Mouse (Mus musculus) embryo, embryonic 10 days (tissue): Measurements from ENCODE around the gene Lbh.

ENCODE experiments used
- DNase-seq: peaks from one replicate; pipeline ENCODE4 v3.0.0-alpha.2; 2015; ENCODE audit warnings: low spot score

Gene Lbh

DNA sequence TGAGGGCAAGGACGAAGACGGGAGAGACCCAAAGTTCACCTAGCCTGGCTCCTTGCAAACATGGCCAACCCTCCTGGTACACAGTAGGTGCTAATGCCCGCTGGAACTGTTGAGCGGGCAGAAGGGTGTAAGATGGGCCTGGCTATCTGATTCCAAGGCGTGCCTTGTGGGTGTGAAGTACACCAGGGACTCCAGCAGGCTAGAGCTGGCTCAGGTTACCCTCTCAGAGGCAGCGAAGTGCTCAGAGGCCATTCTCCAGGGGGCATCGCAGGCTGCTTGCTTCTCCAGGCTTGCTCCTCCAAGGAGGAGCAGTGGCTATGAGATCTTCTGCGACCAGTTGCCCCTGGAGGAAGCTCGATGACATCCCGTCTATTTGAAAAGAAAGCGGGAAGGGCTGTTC lies 6.8 kb upstream of the Lbh start:
- no peak for DNase-seq

DNA sequence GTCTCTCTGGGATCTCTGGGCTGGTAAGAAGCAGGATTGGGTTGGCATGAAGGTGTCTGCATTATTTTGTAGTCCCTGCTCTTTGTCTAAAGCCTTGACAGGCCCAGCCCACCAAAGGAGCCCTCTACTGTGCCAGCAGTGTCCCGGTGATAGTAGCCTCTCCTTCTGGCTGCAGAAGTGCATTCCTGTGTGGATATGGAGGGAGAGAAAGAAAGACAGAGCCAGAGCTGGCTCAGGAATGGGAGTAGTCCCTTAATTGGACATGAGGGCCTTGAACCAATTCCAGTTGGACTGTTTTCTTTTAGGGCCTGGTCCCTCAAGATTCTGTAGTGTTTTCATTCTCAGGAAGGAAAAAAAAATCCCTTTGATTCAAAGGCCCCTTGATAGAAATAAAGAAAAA lies 6.4 kb upstream of the Lbh start:
- DNase-seq = no peak

DNA sequence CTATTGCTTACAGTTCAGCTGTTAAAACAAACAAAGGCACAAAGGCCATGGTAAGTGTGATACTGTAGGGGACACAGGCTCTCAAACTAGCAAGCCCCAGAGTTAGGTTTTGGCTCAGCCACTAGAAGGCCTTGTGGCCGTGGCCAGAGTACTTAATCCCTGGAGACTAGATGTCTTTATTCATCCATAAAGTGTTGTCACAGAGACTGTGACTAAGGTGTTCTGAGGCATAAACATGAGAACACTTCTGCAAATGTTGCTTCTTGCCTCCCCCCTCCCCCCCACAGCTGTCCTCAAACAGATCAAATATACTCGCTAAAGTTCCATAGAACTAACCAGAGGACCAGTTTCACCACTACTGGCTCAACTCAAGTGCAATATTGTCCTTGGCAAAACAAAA lies 4.0 kb upstream of the Lbh start:
- DNase-seq = no peak

GRCm38 (mm10) chr17:72917241-72918030 lies 669 bp upstream of the Lbh start:
- peak; percentile 82 for DNase-seq

DNA sequence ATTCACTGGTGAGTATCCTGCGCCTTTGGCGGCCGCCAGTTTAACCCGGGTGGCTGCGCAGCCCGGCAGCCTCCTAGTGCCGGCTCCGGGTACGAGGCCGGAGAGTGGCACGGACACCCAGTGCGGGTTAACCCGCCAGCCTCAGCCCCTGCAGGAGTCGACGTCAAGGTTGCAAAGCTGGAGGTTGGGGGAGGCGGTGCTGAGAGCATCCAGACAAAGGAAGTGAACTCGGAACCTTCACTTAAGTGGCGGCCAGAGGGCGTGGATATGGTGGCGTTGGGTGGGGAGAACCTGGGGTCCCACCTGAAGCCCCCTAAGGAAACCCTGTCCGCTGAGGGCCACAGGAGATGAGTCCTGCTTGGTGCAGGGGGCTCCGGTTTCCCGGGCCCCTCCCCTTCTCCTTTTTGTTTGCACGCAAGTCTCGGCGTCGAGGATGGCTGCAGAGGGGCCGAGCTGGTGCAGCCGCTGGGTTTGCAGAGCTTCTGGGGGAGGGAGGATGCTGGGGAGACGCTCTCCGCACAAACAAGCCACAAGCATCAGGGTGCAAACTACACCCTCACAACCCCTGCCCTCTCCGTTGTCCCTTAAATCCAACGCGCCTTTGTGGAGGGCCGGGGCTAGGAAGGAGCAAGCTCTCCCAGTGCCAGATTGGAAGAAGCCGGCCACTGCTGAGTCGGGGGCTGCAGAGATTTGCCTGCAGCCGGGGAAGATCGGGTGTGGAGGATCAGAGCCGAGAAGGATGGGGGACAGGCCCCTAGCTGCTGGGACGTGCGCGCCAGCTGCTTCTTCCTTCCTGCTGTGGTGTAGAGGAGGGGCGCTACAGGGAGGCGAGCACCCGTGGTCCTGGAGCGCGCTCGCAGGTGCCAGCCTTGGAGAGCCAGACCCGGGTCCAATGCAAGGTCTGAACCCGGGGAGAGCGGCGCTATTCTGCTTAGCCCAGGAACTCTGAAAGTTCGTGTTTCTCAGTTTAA lies 751 bp downstream of the Lbh start:
- peak; percentile 69 for DNase-seq

GRCm38 (mm10) chr17:72919641-72920040 lies 1.5 kb downstream of the Lbh start:
- DNase-seq = no peak

GRCm38 (mm10) chr17:72920430-72920829 lies 2.3 kb downstream of the Lbh start:
- DNase-seq = no peak

DNA sequence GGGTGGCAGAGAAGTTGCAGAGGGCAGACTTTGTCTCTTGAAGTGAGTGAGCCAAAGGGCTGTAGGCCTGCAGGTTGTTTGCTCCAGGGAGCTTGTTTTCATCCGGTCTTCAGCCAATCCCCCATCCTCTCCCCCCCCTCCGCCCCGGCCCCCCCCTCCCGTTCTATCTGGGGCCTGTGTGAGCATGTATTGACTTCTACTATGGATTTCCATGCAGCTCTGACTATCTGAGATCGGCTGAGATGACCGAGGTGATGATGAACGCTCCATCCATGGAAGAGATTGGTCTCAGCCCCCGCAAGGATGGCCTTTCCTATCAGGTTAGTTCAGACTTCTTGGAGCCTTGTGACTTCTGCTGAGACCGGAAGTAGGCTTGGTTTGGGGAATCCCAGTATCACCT lies 2.9 kb downstream of the Lbh start:
- DNase-seq = no peak

DNA sequence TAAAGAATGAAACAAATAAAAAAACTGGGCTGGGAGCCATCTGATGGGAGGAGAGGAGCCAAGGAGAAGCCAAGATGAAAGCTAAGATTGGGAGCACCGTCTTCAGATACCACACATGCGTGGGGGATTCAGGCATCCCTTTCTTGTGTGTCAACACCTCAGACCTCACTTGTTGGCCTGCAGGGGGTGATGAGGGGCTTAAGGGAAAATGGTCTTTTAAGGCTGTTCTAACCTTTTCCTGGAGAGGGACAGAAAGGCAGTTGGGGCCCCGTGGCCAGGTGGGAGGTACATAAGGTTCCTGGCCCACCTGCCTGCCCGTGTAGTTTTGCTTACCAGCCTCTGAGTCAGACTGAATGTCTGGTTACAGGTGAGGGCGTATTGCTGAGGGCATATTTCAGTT lies 4.1 kb downstream of the Lbh start:
- DNase-seq = no peak

GRCm38 (mm10) chr17:72923283-72923682 lies 5.2 kb downstream of the Lbh start:
- DNase-seq = no peak

DNA sequence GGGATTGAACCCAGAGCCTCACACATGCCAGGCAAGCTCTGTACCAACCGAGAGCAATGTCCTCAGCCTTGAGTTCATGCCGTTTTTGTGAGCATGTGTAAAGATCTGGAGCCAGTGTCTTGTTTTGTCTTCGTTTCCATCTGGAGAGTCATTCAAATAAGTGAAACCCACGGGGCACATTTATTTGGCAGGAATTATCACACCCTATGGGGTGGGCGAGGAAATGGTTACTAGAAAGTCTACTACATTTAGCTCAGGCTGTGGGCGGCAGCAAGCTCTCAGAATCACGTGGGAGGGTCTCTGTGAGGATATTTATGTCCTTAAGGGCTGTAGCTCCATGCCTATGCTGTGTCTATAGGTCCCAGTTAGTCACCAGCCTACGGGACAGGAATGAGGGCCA lies 6.2 kb downstream of the Lbh start:
- DNase-seq = no peak

DNA sequence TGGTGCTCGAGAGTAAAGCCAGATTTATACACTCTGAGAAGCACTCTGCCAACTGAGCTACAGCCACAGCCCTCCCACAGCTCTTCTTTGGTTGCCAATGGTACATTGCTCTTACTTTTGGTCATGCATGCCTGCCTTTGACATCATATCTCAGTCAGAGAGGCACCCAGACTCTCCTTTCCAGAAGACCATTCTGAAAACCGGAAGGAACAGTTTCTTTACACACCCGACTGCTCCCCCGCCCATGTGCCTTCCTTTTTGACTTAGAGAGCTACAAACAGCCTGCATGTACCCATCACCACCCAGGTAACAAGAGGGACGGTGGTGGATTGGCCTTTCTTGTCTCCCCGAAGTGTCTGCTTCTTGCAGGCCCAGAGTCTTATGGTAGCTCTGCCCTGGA lies 7.0 kb downstream of the Lbh start:
- no peak for DNase-seq

- peak; percentile 74 for DNase-seq
Observed at GRCm38 (mm10) chr17:72925804-72926617, 7.9 kb downstream of the Lbh start.

DNA sequence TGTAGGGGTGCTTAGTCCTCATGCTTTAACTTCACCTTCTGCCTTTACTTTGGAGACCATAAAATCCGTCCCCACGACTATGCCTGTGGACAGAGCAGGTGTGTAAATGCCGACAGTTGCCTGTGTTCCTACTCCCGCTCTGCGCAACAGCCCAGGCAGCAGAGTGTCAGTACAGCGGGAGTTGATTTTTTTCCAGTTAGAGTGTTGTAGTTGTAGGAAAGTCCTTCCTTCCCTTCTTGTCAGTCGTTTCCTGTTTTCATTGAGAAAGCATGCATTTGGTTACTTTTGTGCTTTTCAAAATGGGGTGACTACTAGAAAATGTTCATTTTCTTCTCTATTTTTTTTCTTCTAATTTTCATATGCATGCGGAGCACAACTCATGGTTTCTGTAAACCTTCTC lies 8.9 kb downstream of the Lbh start:
- no peak for DNase-seq

- no peak for DNase-seq
Observed at GRCm38 (mm10) chr17:72933116-72933515, 15.0 kb downstream of the Lbh start.

DNA sequence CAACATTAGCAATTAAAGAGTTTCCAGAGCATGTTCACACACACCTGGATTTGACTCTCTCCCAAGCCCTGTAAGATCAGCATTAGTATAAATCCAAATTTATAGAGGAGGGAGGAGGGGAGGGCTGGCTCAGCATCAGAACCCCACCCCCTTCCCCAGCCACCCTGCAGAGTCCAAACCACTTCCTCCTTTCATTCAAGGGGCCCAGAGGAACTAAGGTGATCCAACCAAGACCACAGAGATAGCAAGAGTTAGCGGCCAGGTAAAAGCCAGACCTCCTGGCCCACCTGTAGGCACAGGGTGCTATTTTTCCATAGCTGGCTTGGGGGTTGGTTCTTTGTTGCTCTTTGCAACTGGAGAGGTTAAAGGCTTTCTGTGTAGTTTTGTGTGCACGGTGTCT lies 16.0 kb downstream of the Lbh start:
- DNase-seq = no peak

DNA sequence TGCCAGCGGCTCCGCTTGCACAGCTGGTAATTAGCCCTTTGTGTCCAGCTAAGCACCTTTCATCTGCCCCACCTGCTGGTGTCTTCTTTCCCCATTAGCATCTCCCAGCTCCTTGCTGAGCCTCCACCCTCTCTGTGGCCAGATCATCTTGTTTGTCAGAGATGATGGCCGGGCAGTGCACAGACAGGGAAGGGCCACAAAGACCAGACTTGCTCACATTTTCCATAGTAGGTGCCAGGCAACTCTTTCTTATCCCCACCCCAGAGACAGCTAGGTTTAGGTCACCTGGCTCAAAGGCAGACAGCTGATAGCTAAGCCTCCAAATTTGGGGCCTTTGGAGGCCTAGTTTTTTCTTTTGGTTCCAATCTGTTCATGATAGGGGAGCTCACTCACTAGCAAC lies 16.5 kb downstream of the Lbh start:
- no peak for DNase-seq

GRCm38 (mm10) chr17:72935921-72936320 lies 17.8 kb downstream of the Lbh start:
- no peak for DNase-seq

DNA sequence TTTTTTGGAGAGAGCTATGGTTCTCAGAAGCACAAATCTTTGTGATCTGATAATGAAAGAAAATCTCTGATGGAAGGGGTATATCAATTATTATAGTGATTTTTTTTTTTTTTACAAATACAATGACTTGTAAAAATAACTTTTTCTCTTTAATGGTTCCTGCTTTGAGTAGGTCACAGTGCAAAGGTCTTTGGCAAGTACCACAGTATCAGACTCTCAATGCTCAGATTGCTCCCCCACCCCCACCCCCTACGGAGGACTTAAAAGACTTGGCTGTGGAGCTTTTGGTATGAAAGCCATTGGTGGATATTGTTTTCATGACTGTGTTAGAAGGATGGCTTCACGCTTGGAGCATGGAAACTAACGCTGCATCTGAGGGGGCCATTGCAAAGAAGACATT lies 18.2 kb downstream of the Lbh start:
- no peak for DNase-seq

GRCm38 (mm10) chr17:72937204-72937603 lies 19.1 kb downstream of the Lbh start:
- no peak for DNase-seq

GRCm38 (mm10) chr17:72938026-72938795 lies 20.1 kb downstream of the Lbh start:
- DNase-seq = no peak
